Mouse (Mus musculus) embryo, embryonic 10.5 days (tissue): ENCODE results near the gene Tubg2.

Experiments used
- DNase-seq: peaks from one replicate; pipeline ENCODE4 v3.0.0-alpha.2; 2015; ENCODE audit warnings: low spot score

Gene Tubg2

DNA sequence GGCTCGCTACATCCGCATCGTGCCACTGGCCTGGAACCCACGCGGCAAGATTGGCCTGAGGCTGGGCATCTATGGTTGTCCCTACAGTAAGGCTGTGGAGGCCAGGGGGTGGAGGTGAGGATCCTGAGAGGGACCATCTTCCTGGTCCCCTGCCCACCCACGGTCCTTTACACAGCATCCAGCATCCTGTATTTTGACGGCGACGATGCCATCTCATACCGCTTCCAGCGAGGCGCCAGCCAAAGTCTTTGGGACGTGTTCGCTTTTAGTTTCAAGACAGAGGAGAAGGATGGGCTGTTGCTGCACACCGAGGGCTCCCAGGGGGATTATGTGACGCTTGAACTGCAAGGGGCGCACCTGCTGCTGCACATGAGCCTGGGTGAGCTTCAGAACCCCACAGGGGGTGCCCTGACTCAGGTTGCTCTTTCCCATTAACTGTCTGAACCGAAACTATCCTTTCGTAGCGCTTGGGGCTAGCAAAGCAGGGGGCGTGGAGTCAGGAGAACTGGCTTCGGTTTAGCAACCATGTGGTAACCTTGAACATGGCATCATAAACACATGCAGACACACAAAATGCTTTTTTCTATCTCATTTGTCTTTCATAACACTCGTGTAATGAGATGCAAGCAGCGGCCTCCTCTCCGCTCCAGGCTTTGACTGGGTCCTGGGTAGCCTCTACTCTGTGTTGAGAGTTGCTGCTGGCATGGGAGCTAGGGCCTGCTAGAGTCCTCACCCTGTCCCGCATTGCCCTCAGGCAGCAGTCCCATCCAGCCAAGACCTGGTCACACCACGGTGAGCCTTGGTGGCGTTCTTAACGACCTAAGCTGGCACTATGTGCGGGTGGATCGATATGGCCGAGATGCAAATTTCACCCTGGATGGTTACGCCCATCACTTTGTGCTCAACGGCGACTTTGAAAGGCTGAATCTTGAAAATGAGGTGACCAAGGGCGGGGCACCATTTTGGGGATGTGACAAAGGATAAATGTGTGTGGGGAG is 22.7 kb downstream of the Tubg2 start:
- DNase-seq, result no peak

DNA sequence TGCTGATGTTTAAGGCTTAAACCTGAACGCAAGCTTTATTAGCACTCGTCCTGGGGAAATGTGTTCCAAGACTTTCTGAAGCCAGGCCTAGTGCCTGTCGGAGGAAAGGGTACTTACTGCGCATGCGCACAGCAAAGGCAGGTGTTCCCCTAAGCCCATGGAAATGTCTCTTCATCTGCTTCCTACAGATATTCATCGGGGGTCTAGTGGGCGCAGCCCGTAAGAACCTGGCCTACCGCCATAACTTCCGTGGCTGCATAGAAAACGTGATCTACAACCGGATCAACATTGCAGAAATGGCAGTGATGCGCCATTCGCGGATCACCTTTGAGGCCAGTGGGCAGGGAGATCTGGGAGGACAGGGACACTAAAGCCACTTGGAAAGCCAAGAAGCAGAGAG is 23.6 kb downstream of the Tubg2 start:
- DNase-seq, result no peak

DNA sequence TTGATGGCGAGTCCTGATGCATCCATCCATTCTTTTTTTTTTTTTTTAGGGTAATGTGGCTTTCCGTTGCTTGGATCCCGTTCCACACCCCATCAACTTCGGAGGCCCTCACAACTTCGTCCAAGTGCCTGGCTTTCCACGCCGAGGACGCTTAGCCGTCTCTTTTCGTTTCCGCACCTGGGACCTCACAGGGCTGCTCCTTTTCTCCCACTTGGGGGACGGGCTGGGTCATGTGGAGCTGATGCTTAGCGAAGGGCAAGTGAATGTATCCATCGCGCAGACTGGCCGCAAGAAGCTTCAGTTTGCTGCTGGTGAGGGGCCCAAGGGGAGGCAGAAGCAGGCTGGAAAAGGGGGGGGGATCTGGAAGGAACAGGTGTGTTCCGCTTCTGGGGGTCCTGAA is 24.6 kb downstream of the Tubg2 start:
- no peak for DNase-seq

DNA sequence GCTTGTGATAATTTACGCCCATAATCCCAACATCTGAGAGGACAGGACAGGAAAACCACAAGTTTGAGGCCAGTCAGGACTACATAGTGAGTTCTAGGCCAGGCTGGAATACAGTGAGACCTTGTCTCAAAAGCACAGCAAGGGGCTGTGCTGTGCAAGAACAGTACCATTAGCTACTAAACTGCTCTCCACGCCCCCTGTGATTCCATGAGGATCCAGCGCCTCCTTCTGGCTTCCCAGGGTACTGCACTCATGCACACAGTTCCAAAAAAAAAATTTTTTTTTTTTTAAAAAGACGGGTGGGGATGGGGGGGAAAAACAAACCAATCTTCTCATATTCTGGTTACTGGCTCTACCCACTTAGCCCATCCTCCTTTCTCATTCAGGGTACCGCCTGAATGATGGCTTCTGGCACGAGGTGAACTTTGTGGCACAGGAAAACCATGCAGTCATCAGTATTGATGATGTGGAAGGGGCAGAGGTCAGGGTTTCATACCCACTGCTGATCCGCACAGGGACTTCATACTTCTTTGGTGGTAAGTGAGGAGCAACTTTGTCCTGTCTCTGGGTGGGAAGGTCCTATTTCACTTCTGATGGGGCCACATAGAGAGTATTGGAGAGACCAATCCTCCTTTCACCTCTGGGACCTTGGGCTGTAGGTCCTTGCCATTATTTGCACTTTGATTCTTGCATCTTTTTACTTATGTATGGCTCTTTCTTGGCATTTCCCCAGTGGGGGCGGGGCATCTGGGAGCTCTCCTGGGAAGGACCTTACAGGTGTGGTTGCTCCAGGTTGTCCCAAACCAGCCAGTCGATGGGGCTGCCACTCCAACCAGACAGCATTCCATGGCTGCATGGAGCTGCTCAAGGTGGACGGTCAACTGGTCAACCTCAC is 25.4 kb downstream of the Tubg2 start:
- DNase-seq, result peak; percentile 86

DNA sequence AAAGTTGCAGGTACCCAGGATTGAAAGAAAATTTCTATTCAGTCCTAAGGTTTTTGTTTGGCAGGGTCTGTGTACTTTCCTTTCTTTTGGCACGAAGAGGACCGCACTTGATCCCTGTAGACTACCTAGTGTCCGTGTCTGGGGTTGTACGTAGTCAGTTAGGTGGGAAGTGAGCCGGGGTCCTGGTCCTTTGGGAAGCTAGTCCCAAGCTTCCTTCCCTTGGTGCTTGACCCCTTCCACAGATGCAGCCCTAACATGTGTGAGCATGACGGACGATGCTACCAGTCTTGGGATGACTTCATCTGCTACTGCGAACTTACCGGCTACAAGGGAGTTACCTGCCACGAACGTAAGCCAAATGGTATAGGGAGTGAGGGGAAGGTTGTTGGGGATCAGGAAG is 26.3 kb downstream of the Tubg2 start:
- DNase-seq, result no peak

DNA sequence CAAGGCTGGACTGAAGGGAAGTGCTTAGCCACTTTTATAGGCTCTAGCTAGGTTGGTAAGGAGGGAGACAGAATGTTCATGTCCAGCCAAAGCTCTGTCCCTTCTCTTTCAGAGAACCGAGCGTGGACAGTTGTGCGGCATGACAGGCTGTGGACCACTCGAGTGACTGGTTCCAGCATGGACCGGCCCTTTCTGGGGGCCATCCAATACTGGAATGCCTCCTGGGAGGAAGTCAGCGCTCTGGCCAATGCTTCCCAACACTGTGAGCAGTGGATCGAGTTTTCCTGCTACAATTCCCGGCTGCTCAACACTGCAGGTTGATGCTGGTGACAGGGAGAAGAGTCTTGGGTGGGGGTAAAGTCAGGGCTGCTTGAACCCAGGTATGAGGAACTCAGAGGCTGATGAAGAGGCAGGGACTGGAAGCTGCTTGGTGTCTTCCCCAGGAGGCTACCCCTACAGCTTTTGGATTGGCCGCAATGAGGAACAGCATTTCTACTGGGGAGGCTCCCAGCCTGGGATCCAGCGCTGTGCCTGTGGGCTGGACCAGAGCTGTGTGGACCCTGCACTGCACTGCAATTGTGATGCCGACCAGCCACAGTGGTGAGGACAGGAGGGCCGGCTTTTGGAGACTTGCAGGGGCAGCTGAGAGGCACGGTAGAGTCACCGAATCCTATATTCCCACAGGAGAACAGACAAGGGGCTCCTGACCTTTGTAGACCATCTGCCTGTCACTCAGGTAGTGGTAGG is 27.2 kb downstream of the Tubg2 start:
- DNase-seq, result no peak

DNA sequence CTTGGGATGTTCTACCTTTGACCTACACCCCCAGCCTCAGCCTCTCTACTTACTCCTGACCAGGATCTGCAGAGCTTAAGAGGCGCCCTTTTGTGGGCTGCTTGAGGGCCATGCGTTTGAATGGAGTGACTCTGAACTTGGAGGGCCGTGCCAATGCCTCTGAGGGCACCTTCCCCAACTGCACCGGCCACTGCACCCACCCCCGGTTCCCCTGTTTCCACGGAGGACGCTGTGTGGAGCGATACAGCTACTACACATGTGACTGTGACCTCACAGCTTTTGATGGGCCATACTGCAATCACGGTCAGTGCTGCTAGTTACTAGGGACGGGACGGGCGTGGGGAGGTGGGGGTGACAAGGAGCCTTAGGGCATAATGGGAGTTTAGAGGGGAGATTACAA is 29.3 kb downstream of the Tubg2 start:
- DNase-seq, result no peak

DNA sequence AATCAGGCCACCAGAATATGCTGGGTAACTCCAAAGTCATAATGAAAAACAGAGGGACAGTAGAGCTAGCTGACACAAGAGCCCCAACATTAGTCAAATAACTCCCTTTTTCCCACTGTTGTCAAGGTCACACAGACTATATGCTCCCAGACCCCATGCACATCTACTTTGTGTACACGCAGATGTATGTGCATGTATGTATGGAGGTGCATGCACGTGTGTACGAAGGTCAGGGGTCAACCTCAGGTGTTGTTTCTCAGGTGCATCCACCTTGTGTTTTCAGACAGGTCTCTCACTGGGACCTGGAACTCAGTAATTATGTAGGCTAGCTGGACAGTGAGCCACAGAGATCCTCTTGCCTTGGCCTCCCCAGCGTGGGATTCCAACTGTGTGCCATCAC is 29.7 kb downstream of the Tubg2 start:
- DNase-seq, result no peak

DNA sequence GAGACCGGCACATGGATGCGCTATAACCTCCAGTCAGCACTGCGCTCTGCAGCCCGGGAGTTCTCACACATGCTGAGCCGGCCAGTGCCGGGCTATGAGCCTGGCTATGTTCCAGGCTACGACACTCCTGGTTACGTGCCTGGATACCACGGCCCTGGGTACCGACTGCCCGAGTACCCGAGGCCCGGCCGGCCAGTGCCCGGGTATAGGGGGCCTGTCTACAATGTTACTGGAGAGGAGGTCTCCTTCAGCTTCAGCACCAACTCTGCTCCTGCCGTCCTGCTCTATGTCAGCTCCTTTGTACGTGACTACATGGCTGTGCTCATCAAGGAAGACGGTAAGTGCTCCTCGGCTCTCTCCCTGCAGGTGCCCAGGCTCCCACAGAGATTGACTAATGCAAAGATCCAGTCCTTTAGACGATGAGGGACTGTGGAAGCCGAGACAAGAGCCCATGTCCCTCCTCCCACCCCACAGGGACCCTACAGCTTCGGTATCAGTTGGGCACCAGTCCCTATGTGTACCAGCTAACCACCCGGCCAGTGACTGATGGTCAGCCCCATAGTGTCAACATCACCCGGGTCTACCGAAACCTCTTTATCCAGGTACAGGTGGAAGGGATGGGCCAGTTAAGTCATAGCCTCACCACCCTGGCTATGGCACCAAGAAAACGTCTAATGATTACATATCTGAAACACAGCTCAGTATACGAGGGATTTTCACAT is 31.0 kb downstream of the Tubg2 start:
- no peak for DNase-seq

DNA sequence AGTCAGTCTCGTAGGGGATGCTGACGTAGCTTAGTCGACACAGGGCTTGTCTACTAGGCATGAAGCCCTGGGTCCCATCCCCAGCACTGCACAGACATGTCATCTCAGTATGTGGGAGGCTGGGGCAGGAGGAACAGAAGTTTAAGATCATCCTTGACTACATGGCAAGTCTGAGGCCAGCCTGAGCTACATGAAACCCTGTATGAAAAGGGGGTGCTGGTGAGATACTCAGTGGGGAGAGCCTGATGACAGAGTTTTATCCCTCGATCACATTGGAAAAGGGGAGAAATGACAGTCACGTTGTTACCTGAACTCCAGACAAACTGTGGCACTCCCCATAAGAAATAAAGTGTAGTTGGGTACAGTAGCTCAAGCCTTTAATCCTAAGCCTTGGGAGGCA is 31.8 kb downstream of the Tubg2 start:
- no peak for DNase-seq

DNA sequence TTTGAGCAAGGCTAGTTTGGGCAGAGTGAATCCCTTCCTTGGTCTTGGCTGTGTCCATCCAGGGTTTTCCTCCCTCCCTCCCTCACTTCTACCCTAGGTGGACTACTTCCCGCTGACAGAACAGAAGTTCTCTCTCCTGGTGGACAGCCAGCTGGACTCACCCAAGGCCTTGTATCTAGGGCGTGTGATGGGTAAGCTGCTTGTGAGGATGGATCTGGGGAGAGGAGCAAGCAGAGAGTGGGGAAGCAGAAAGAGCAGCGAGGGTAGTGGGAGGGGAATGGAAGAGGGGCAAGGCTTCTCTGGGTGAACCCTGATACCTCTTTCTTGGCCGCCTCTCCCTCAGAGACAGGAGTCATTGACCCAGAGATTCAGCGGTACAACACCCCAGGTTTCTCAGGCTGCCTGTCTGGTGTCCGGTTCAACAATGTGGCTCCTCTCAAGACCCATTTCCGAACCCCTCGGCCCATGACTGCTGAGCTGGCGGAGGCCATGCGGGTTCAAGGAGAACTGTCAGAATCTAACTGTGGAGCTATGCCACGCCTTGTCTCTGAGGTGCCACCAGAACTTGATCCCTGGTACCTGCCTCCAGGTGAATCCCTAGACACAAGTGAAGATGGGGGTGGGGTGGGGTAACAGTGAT is 32.6 kb downstream of the Tubg2 start:
- no peak for DNase-seq

DNA sequence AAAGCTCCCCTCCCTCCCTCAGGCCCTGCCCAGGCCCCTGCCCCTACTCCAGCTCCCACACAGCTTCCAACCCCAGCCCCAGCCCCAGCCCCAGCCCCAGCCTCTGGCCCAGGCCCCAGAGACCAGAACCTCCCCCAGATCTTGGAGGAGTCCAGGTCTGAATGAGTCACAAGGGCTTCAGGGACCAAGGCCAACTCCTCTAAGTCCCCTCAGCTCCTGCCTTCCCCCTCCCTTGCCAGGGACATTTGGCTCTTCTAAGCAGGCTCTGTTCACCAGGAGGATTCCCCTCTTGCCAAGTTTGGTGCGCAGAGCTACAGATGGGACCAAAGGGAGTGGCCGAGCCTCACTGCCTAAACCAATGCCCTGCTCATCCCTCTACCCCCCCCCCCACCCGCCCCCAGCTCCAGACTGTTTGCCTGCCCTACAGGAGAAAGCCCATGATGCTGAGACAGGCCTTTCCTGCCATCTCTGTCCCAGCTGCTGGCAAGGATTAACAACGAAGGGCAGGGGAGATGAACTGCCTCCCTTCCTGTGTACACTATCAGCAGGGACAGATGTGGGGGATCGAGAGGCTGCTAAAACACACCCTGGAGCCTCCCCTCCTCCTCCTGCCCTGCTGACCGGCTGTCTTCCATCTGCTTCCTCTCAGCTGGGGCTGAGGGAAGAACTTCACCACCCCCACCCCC is 33.9 kb downstream of the Tubg2 start:
- peak; percentile 76 for DNase-seq

DNA sequence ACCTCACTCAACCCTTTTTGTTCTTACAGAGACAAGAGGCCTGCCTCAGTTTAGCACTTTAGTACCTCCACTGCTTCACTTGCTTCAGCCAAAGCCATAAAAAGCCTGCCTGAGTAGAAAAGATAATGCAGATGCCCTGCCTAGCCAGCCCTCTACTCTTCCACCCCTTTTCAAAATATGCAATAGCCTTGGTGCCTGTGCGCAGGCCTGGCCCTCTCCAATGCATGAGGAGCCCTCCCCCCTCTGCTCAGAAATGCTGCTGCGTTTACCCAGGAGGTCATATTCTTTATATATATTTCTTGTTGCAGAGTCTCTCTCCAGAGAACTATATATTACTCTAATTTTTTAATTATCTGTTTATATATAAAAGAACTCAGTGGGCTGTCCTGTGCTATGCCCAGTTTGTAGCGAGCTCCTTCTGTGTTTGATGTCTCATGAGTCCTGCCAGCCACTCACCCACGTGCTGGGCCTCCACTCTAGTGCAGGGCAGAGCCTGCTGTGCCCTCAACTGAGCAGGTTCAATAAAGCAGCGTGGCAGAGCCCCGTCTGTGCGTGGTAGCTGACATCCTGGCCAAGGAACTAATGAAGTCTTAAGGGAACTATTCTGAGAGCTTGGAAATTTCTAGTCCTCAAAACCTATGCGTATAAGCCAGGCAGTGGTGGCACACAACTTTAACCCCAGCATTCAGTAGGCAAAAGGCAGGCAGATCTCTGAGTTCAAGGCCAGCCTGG is 34.6 kb downstream of the Tubg2 start:
- no peak for DNase-seq

DNA sequence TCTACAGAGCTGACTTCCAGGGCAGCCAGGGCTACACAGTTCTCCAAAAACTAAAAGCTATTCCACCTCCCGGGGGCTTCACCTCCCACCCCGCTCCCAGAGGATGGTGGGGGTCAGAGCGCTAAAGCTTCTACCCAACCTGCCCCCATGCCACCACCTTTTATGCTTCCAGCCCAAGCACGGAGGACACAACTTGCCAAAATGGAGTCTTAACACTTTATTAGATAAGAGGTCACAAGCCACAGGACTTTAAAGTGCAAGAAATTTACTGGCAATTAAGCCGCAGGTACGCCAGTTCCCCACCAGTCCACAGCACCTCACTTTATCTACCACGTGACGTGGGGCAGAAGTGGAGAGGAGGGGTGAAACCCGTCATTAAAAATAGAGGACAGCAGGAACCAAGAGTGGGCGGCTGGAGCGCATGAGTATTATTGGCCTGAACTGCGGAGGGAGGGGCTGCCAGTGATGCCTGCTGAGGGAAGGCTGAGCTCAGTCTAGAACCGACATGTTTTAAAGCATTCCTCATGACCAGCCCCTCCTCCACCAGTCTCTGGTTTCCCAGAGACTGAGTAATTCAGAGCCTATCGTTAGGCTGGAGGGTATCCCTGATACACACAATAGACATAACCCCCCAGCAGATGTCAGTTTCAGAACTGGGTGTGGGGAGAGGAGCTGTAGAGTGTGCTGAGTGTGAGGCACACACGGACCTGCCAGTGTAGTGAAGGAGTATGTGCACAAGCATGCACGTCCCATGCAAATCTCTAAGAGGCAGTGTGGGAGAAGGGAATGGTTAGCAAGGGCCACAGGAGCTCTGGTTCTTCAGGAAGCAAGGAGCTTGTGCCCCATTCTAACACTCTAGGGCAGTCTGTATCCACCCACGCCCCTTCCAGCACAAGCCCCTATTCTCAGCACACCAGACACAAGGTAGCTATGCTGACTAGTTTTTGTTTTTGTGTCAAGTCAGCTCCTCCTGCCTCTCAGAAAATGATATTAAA is 35.5 kb downstream of the Tubg2 start:
- DNase-seq, result peak; percentile 47

DNA sequence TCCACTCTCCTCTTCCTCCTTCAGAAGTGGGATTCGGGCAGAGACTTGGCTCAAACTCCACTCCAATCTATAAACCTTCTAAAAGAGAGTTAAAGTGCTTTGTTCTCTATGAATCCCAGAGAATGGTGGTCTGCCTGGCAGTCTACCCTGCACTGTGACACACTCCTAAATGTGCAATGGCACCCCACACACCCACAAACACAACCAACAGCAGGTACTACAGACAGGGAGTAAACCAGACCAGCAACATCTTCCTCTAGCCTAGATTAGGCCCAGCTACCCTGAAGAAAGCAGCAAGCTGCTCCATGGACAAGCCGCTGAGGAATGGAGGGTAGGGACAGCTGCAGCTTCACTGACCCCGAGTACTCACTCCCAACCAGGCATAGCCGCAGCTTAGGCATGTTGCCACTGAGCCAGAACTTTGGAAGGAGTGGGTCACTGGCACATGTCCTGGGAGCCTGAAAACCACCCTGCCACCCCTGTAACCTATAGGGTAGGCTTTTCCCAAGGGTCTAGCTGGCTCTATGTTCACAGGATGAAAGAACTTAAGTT is 36.3 kb downstream of the Tubg2 start:
- no peak for DNase-seq

DNA sequence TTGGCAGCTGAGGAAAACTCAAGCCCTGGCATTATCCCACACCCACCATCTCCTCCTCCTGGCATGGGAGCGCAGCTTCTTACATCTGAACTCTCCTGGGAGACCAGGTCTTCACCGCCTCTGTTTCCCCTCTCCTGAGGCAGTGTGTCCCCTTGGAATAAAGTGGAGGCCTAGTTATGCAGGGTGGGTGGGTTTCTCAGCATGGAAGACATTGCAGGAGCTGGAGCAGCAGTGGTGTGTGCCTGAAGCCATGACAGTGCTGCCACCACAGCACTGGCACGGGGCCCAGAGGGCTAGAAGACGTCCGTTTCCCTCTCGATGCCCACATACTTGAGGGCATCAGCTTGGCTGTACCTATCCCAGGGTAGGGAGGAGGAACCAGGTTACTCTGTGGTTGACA is 36.9 kb downstream of the Tubg2 start:
- no peak for DNase-seq

DNA sequence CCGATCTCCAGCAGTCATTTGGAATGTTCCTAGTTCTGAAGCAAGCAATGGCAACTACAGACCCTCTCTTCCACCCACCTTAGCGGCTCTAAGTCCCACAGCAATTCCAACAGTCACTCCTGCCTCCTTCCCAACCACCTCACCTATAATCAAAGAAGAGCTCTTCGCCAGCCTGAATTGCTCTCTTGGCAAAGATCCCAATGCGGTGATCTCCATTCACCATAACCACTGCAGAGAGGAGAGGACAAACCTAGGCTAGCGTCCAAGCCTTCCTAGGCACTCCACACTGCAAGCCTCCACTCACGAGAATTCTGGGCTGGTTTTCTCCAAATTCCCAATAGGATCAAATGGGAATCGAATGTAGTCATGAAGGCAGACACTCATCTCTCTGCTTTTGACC is 37.4 kb downstream of the Tubg2 start:
- no peak for DNase-seq

DNA sequence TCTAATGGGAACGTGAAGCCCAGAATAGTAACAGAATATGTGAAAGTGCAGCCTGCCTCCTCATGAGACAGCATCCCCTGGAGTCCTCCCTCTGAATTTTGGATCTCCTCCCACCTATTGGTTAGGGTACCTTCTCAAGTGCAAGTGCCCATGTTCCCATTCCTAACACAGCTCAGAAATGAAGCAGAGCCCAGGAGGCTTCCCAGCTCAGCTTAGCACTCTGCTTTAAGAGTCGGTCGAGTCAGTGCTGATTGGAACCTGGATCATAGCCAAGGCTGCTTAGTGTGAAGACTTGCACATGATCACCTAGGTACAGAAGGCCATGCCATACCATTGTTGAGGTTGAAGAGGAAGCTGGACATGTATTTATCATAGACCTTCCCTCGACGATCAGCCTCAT is 38.4 kb downstream of the Tubg2 start:
- no peak for DNase-seq
